Mouse (Mus musculus) ES-E14 (cell line): ENCODE measurements around the gene Avpi1. TPM values are rescaled to one million over a fixed set of nuclear protein-coding genes. Genes with fewer than 3 reads are reported as not detected.

ENCODE experiments used
- DNase-seq: peaks from one replicate; pipeline ENCODE4 v3.0.0-alpha.2; 2013; ENCODE audit warnings: low read depth, low spot score
- H3K27ac ChIP-seq: 2 replicates; pipeline ENCODE4 v1.5.1; 2012; ENCODE audit warnings: low read depth, mild to moderate bottlenecking, low read length, moderate library complexity, mixed read lengths; ENCODE audit not compliant: poor library complexity, insufficient read depth, severe bottlenecking
- H3K36me3 ChIP-seq: 2 replicates; pipeline ENCODE4 v1.6.1; 2012; ENCODE audit warnings: mild to moderate bottlenecking, low read length, moderate library complexity, mixed read lengths; ENCODE audit not compliant: control insufficient read depth, poor library complexity, insufficient read depth, severe bottlenecking
- H3K4me1 ChIP-seq, 2 experiments: fragments of 150-350 bp in 1 of 2; sonication (generic) in 1 of 2; 2 replicates each; pipeline ENCODE4 v1.6.1; 2012; ENCODE audit warnings: low read length in 2 of 2, mild to moderate bottlenecking in 1 of 2, mixed read lengths in 1 of 2; ENCODE audit not compliant: control insufficient read depth in 2 of 2, insufficient read depth in 2 of 2, poor library complexity in 1 of 2
- H3K4me3 ChIP-seq, 2 experiments: fragments of 150-350 bp in 1 of 2; sonication (generic) in 1 of 2; 2 replicates each; pipeline ENCODE4 v1.5.1; 2012; ENCODE audit warnings: low read length in 2 of 2, low read depth in 1 of 2, mild to moderate bottlenecking in 1 of 2, mixed read lengths in 1 of 2; ENCODE audit not compliant: insufficient read depth in 1 of 2, poor library complexity in 1 of 2, severe bottlenecking in 1 of 2
- H3K9ac ChIP-seq: 2 replicates; pipeline ENCODE4 v1.6.1; 2012; ENCODE audit warnings: low read depth, mild to moderate bottlenecking, low read length, mixed read lengths; ENCODE audit not compliant: poor library complexity, insufficient read depth, severe bottlenecking
- H3K9me3 ChIP-seq: fragments of 150-350 bp; sonication (generic); 2 replicates; pipeline ENCODE4 v1.6.1; 2012; ENCODE audit warnings: low read depth, mild to moderate bottlenecking, low read length; ENCODE audit not compliant: control insufficient read depth, insufficient read depth
- CHD2 ChIP-seq: IDR thresholded peaks from 2 replicates; pipeline ENCODE4 v1.6.1; 2014; ENCODE audit warnings: mild to moderate bottlenecking, low read depth, low read length, inconsistent platforms
- HCFC1 ChIP-seq: IDR thresholded peaks from 2 replicates; pipeline ENCODE4 v1.6.1; 2012; ENCODE audit warnings: low read length, inconsistent platforms, borderline replicate concordance; ENCODE audit not compliant: insufficient read depth
- MAFK ChIP-seq: IDR thresholded peaks from 2 replicates; pipeline ENCODE4 v1.6.1; 2014; ENCODE audit warnings: mild to moderate bottlenecking, low read depth, low read length, inconsistent platforms; ENCODE audit not compliant: insufficient read depth
- ZC3H11A ChIP-seq: IDR thresholded peaks from 2 replicates; pipeline ENCODE4 v1.6.1; 2012; ENCODE audit warnings: low read depth, mild to moderate bottlenecking, inconsistent platforms, low read length, borderline replicate concordance
- ZNF384 ChIP-seq: IDR thresholded peaks from 2 replicates; pipeline ENCODE4 v1.6.1; 2012; ENCODE audit warnings: low read depth, low read length, inconsistent platforms
- in situ Hi-C, 2 experiments: fragments of 600-800 bp; cut with MboI; formaldehyde crosslinking; loops; one replicate each; pipeline ENCODE4 v1.15.1; 2025; ENCODE audit warnings: low sequenced_read_pairs in 2 of 2, inconsistent platforms in 1 of 2; ENCODE audit not compliant: unreplicated experiment in 2 of 2
- total RNA-seq: library from RNA; depleted of rRNA; stranded (reverse); fragments of 300-350 nt; gene quantifications from 2 replicates; pipeline ENCODE4 v1.2.3, GENCODE M21; 2012

Avpi1 gene
- total RNA-seq, 1 experiment: 99.2 TPM

- DNase-seq: no peak
- Histone ChIP-seq H3K9ac (peak overlapping the region; percentile 23; the same call in 1 of the 2 replicates), H3K4me1 (peaks cover 14 to 15% of the 10 kb centered on the region in 2 experiments), H3K27ac (no peak overlapping the region), H3K9me3 (no peaks in the 10 kb centered on the region), H3K36me3 (peaks cover 43% of the 10 kb centered on the region), H3K4me3 (peak overlapping the region in 1 of 2 experiments; percentile 26; a peak in 1 of 4 replicates)
- in situ Hi-C loops: no loop called here
- TF ChIP-seq ZNF384 (no peak), CHD2 (no peak), ZC3H11A (no peak), MAFK (no peak), HCFC1 (no peak)
These were observed 4.2 kb downstream of the Avpi1 start for GRCm38 (mm10) chr19:42124684-42125083.

- in situ Hi-C loops: no loop called here
- TF ChIP-seq HCFC1 (no peak), ZC3H11A (no peak), ZNF384 (no peak), CHD2 (no peak), MAFK (no peak)
- DNase-seq: no peak
These were observed 8.4 kb downstream of the Avpi1 start for GRCm38 (mm10) chr19:42120451-42120850.

GRCm38 (mm10) chr19:42118596-42118995 lies 10.3 kb downstream of the Avpi1 start:
- Histone ChIP-seq H3K4me3 (no peak overlapping the region), H3K4me1 (no peaks in the 10 kb centered on the region), H3K9me3 (no peaks in the 10 kb centered on the region), H3K27ac (no peak overlapping the region), H3K9ac (no peak overlapping the region), H3K36me3 (peaks cover 38% of the 10 kb centered on the region)
- no peak for DNase-seq
- TF ChIP-seq CHD2: no peak
- TF ChIP-seq ZNF384: no peak
- TF ChIP-seq MAFK: no peak
- TF ChIP-seq HCFC1: no peak
- no peak for TF ChIP-seq ZC3H11A
- in situ Hi-C loops: no loop called here

More at GRCm38 (mm10) chr19:42120451-42120850, 8.4 kb downstream of the Avpi1 start:
- Histone ChIP-seq H3K9ac (no peak overlapping the region), H3K4me1 (peaks cover 4 to 5% of the 10 kb centered on the region in 2 experiments), H3K4me3 (no peak overlapping the region), H3K36me3 (peaks cover 48% of the 10 kb centered on the region), H3K9me3 (no peaks in the 10 kb centered on the region), H3K27ac (no peak overlapping the region)

- Histone ChIP-seq H3K4me3 (no peak overlapping the region), H3K27ac (no peak overlapping the region), H3K9ac (no peak overlapping the region), H3K9me3 (no peaks in the 10 kb centered on the region), H3K4me1 (no peaks in the 10 kb centered on the region), H3K36me3 (peaks cover 33% of the 10 kb centered on the region)
- TF ChIP-seq CHD2: no peak
- in situ Hi-C loops: no loop called here
- no peak for DNase-seq
These were observed 10.7 kb downstream of the Avpi1 start for GRCm38 (mm10) chr19:42118142-42118541.

GRCm38 (mm10) chr19:42115783-42116335 lies 13.0 kb downstream of the Avpi1 start:
- H3K4me1 ChIP-seq: no peaks in the 10 kb centered on the region
- TF ChIP-seq ZNF384: no peak
- TF ChIP-seq MAFK: no peak
- no peak for TF ChIP-seq HCFC1
- TF ChIP-seq CHD2: no peak
- TF ChIP-seq ZC3H11A: no peak
- H3K27ac ChIP-seq: no peak overlapping the region
- in situ Hi-C loops: no loop called here
- H3K4me3 ChIP-seq: no peak overlapping the region
- no peak overlapping the region for H3K9ac ChIP-seq
- DNase-seq: no peak
- peaks cover 18% of the 10 kb centered on the region for H3K36me3 ChIP-seq
- no peaks in the 10 kb centered on the region for H3K9me3 ChIP-seq
